Mouse (Mus musculus) testis, adult 2 months (tissue): ENCODE results near the gene Sdhaf4. TPM values are rescaled to one million over a fixed set of nuclear protein-coding genes. Genes with fewer than 3 reads are reported as not detected.
"Not testable (repeated sequence)": the region's sequence is repeated elsewhere in the genome, so short reads cannot be mapped to it uniquely, and the experiment has no call there.

Experiments
- H3K27ac ChIP-seq: fragments of 200-500 bp; 2 replicates; pipeline ENCODE4 v1.5.1; 2012; ENCODE audit warnings: low read depth, low read length; ENCODE audit not compliant: control insufficient read depth, insufficient read depth
- H3K27me3 ChIP-seq: fragments of 200-500 bp; 2 replicates; pipeline ENCODE4 v1.6.1; 2012; ENCODE audit warnings: mild to moderate bottlenecking, low read length, moderate library complexity; ENCODE audit not compliant: control insufficient read depth, insufficient read depth
- H3K36me3 ChIP-seq: fragments of 200-500 bp; 2 replicates; pipeline ENCODE4 v1.6.1; 2012; ENCODE audit warnings: mild to moderate bottlenecking, low read length; ENCODE audit not compliant: control insufficient read depth, insufficient read depth
- H3K4me1 ChIP-seq: fragments of 200-500 bp; 2 replicates; pipeline ENCODE4 v1.6.1; 2012; ENCODE audit warnings: low read length; ENCODE audit not compliant: control insufficient read depth, insufficient read depth
- H3K4me3 ChIP-seq: fragments of 200-500 bp; 2 replicates; pipeline ENCODE4 v1.5.1; 2012; ENCODE audit warnings: low read depth, mild to moderate bottlenecking, low read length, moderate library complexity, mixed read lengths; ENCODE audit not compliant: control insufficient read depth
- CTCF ChIP-seq: fragments of 200-500 bp; IDR thresholded peaks from 2 replicates; pipeline ENCODE4 v1.5.1; 2012; ENCODE audit warnings: low read depth, mild to moderate bottlenecking, inconsistent platforms, low read length, moderate library complexity; ENCODE audit not compliant: control insufficient read depth, insufficient read depth, insufficient replicate concordance
- POLR2A ChIP-seq: fragments of 200-500 bp; IDR thresholded peaks from 2 replicates; pipeline ENCODE4 v1.6.1; 2012; ENCODE audit warnings: low read depth, mild to moderate bottlenecking, inconsistent platforms, low read length, moderate library complexity; ENCODE audit not compliant: control insufficient read depth
- polyA plus RNA-seq: library from polyadenylated mRNA; depleted of rRNA; stranded (reverse); fragments of >200 nt; gene quantifications from 2 replicates; pipeline ENCODE4 v1.2.3, GENCODE M21; 2012

Sdhaf4 gene
- polyA plus RNA-seq, 1 experiment: 24.4 TPM

DNA sequence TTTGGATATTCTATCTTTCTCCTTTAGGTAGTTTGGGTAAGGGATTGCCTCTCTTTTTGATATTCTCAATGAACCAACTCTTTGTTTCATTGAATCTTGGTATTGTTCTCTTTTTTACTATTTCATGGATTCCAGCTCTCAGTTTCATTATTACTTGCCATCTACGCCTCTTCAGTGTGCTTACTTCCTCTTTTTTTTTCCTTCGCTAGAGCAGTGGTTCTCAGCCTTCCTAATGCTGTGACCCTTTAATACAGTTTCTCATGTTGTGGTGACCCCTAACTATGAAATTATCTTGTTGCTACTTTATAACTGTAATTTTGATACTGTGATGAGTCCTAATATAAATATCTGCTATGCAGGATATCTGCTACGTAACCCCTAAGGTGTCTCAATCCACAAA lies 22.3 kb downstream of the Sdhaf4 start:
- H3K4me3 ChIP-seq: no peak overlapping the region
- no peaks in the 10 kb centered on the region for H3K4me1 ChIP-seq
- H3K27me3 ChIP-seq: no peaks in the 10 kb centered on the region
- no peak overlapping the region for H3K27ac ChIP-seq
- TF ChIP-seq CTCF (no peak), POLR2A (no peak)
- no peaks in the 10 kb centered on the region for H3K36me3 ChIP-seq

GRCm38 (mm10) chr1:23978281-23978680 lies 27.2 kb downstream of the Sdhaf4 start:
- Histone ChIP-seq H3K36me3 (no peaks in the 10 kb centered on the region), H3K27me3 (no peaks in the 10 kb centered on the region), H3K27ac (no peak overlapping the region), H3K4me3 (no peak overlapping the region), H3K4me1 (no peaks in the 10 kb centered on the region)
- TF ChIP-seq POLR2A: no peak
- no peak for TF ChIP-seq CTCF

GRCm38 (mm10) chr1:23971159-23971558 lies 34.3 kb downstream of the Sdhaf4 start:
- H3K4me3 ChIP-seq, H3K36me3 ChIP-seq, H3K4me1 ChIP-seq, H3K27ac ChIP-seq, H3K27me3 ChIP-seq: not testable (repeated sequence)

DNA sequence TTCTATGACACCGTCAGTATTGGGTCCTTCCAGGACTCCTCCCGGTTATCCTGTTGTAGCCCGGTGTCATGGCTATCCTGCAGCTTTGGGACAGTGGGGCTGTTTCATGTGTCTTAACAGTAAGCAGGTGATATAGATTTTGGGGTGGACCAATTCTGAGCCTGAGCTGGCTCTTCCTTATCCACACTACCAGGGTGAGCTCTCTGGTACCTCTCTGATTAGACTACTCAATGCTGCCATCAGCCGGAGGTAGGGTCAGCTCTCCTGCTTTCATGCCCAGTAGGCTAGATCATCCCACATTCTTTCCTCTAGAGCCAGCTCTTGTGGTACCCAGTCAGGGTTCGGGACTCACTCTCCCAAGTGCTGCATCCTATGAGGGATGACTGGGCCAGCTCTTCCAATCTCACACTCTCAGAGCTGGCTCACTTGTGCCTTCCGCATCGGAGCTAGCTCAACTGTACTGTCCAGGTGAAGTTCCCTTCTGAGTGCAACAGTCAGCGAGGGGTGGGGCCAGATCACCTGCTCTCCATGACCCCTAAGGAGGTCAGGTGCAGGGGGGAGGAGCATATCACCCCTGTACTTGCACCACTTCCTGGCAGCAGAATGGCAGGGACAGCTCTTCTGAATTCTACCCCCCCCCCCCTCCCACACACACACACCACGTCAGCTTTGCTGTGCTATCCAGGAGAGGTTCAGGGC lies 37.3 kb downstream of the Sdhaf4 start:
- H3K27me3 ChIP-seq: no peaks in the 10 kb centered on the region
- H3K27ac ChIP-seq: no peak overlapping the region
- no peaks in the 10 kb centered on the region for H3K36me3 ChIP-seq
- TF ChIP-seq POLR2A: no peak
- TF ChIP-seq CTCF: no peak
- no peaks in the 10 kb centered on the region; the same call in 1 of the 2 replicates for H3K4me1 ChIP-seq
- H3K4me3 ChIP-seq: no peak overlapping the region

GRCm38 (mm10) chr1:23966226-23966625 lies 39.2 kb downstream of the Sdhaf4 start:
- H3K4me3 ChIP-seq: no peak overlapping the region
- H3K36me3 ChIP-seq: no peaks in the 10 kb centered on the region
- H3K4me1 ChIP-seq: no peaks in the 10 kb centered on the region; the same call in 1 of the 2 replicates
- H3K27ac ChIP-seq: no peak overlapping the region
- H3K27me3 ChIP-seq: no peaks in the 10 kb centered on the region
- TF ChIP-seq CTCF: no peak
- TF ChIP-seq POLR2A: no peak

DNA sequence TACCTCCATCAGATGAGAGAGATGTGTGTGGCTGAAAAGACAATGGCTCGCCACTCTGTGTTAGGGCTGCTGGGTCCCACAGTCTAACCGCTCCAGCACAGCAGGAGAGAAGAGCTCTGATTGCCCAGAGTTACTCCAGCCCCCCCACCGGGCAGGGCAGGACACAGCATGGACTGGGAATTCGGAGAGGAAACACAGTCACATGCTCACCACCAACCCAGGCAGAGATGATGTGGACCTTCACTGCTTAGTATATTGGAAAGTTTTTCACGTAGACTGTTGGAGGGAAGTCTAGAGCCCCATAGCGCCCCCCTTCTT lies 46.1 kb downstream of the Sdhaf4 start:
- H3K27ac ChIP-seq: no peak overlapping the region

DNA sequence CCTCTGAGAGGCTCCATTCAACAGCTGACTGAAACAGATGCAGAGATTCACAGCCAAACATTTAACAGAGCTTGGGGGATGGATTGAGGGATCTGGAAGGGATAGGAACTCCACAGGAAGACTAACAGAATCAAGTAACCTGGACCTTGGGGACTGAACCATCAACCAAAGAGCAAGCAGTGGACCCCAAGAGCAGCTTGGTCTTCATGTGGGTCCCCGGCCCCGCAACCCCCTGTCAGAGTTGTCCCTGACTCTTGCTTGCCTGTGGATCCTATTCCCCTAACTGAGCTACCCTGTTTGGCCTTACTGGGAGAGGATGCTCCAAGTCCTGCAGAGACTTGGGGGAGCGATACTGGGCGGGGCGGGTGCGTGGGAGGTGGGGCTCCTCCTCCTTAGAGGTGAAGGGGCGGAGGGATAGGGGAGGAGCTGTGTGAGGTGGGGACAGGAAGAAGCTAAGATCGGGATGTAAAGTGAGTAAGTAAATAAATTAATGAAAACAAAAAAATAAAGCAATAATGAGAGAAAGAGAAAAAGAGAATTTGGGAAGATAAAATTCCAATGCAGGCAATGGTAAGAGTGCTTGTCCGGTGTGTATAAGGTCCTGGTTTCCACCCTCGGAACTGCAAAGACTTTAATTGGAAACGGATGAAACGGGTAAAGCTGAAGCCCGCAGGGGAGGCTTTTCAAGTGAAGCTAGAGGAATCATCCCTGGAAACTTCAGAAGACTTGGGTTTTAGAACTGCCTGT lies 46.6 kb downstream of the Sdhaf4 start:
- no peaks in the 10 kb centered on the region for H3K36me3 ChIP-seq
- no peak overlapping the region for H3K27ac ChIP-seq
- H3K4me3 ChIP-seq: no peak overlapping the region
- no peaks in the 10 kb centered on the region for H3K27me3 ChIP-seq
- peaks cover 4% of the 10 kb centered on the region for H3K4me1 ChIP-seq
- TF ChIP-seq POLR2A (no peak), CTCF (no peak)

More for the DNA sequence above, 46.1 kb downstream of the Sdhaf4 start:
- Histone ChIP-seq H3K4me1 (no peaks in the 10 kb centered on the region; the same call in 1 of the 2 replicates), H3K4me3 (no peak overlapping the region), H3K36me3 (no peaks in the 10 kb centered on the region), H3K27me3 (no peaks in the 10 kb centered on the region)
- TF ChIP-seq POLR2A (no peak), CTCF (no peak)
